Mouse (Mus musculus) hindbrain, embryonic 15.5 days (tissue): ENCODE data around the gene Arhgef11. TPM values are rescaled to one million over a fixed set of nuclear protein-coding genes. Genes with fewer than 3 reads are reported as not detected.

Source experiments
- ATAC-seq: fragments of 200-750 bp; cut with Nextera tagmentation; 2 replicates; pipeline ENCODE4 v1.8.0; 2017; ENCODE audit warnings: low read depth, moderate number of reproducible peaks, moderate TSS enrichment; ENCODE audit not compliant: low FRiP score
- H3K27ac ChIP-seq: fragments of 300-500 bp; sonication (generic); replicated peaks from 2 replicates; pipeline ENCODE4 v1.5.1; 2015; ENCODE audit warnings: mild to moderate bottlenecking, inconsistent platforms
- H3K27me3 ChIP-seq: fragments of 300-500 bp; sonication (generic); 2 replicates; pipeline ENCODE4 v1.6.1; 2015; ENCODE audit warnings: control low read depth, inconsistent platforms
- H3K36me3 ChIP-seq: fragments of 300-500 bp; sonication (generic); 2 replicates; pipeline ENCODE4 v1.6.1; 2015; ENCODE audit warnings: control low read depth, inconsistent platforms
- H3K4me1 ChIP-seq: fragments of 300-500 bp; sonication (generic); replicated peaks from 2 replicates; pipeline ENCODE4 v1.6.1; 2015; ENCODE audit warnings: control low read depth, inconsistent platforms
- H3K4me2 ChIP-seq: fragments of 300-500 bp; sonication (generic); 2 replicates; pipeline ENCODE4 v1.6.1; 2015; ENCODE audit warnings: moderate library complexity, mild to moderate bottlenecking, inconsistent platforms
- H3K4me3 ChIP-seq: fragments of 300-500 bp; sonication (generic); 2 replicates; pipeline ENCODE4 v1.5.1; 2015; ENCODE audit warnings: mild to moderate bottlenecking, inconsistent platforms
- H3K9ac ChIP-seq: fragments of 300-500 bp; sonication (generic); 2 replicates; pipeline ENCODE4 v1.6.1; 2015; ENCODE audit warnings: inconsistent platforms
- H3K9me3 ChIP-seq: fragments of 300-500 bp; sonication (generic); 2 replicates; pipeline ENCODE4 v1.6.1; 2016; ENCODE audit warnings: control low read depth, inconsistent platforms
- WGBS: fragments of 180-500 bp; shearing (Covaris S2); methylation state at CpG from one replicate; pipeline ENCODE4 v1.1.7; 2015; 5-methylcytosine and 5-hydroxymethylcytosine counted together
- microRNA-seq: library from miRNA; unstranded; fragments of <30 nt; microRNA quantifications from one replicate; pipeline ENCODE4, GENCODE M21; 2016
- polyA plus RNA-seq: library from polyadenylated mRNA; unstranded; fragments of >200 nt; fragmentation: Nextera tagmentation; extraction: Ambion mirVana; gene quantifications from 2 replicates; pipeline ENCODE4 v1.2.1, GENCODE M21; 2015

Arhgef11 gene
- polyA plus RNA-seq, 1 experiment from 2014 or later = 22.0 TPM

GRCm38 (mm10) chr3:87785156-87785555 lies 167.8 kb downstream of the Arhgef11 start:
- H3K27ac ChIP-seq = no peak overlapping the region
- no peaks in the 10 kb centered on the region for H3K9me3 ChIP-seq
- H3K4me1 ChIP-seq = peaks cover 4% of the 10 kb centered on the region; the same call in 1 of the 2 replicates
- no peaks in the 10 kb centered on the region for H3K36me3 ChIP-seq
- no peak overlapping the region for H3K4me3 ChIP-seq
- no peak overlapping the region for H3K9ac ChIP-seq
- H3K4me2 ChIP-seq = no peak overlapping the region
- H3K27me3 ChIP-seq = no peaks in the 10 kb centered on the region
- 86% methylated on average over 5 of the region's 5 CpGs for WGBS
- no peak for ATAC-seq

GRCm38 (mm10) chr3:87785626-87786214 lies 168.4 kb downstream of the Arhgef11 start:
- Histone ChIP-seq H3K36me3 (no peaks in the 10 kb centered on the region), H3K27ac (no peak overlapping the region), H3K9me3 (no peaks in the 10 kb centered on the region), H3K4me2 (no peak overlapping the region), H3K4me3 (no peak overlapping the region), H3K27me3 (no peaks in the 10 kb centered on the region), H3K9ac (no peak overlapping the region), H3K4me1 (peaks cover 4% of the 10 kb centered on the region; the same call in 1 of the 2 replicates)
- ATAC-seq = no peak
- 46% methylated on average over 6 of the region's 6 CpGs for WGBS

Small RNAs within 50 kb of the gene (microRNA-seq; reads per million reads assigned to microRNA genes)
- not detected for gene Gm24109

Other genes with a start within 250 kb of the Arhgef11 start
- gene Fcrl1, start 241.2 kb upstream of the Arhgef11 start, polyA plus RNA-seq = 0.13 and 0.17 TPM in 2 replicates
- gene Fcrl5, start 181.8 kb upstream of the Arhgef11 start, polyA plus RNA-seq = not detected in 2 replicates
- gene Etv3, start 92.2 kb upstream of the Arhgef11 start, polyA plus RNA-seq = 10.4 and 10.8 TPM in 2 replicates
- gene Lrrc71, start 131.1 kb downstream of the Arhgef11 start, polyA plus RNA-seq = 0.39 and 0.49 TPM in 2 replicates
- gene Ntrk1, start 177.6 kb downstream of the Arhgef11 start, polyA plus RNA-seq = 6.6 and 17.2 TPM in 2 replicates
- gene Insrr, start 179.4 kb downstream of the Arhgef11 start, polyA plus RNA-seq = 0.67 and 1.2 TPM in 2 replicates
- 10.3 and 10.9 TPM in 2 replicates for gene Pear1, start 206.7 kb downstream of the Arhgef11 start, polyA plus RNA-seq
- 0.05 TPM in 1 of 2 replicates, not detected in the other for gene Sh2d2a, start 229.2 kb downstream of the Arhgef11 start, polyA plus RNA-seq